Mouse (Mus musculus) neural tube, embryonic 11.5 days (tissue): ENCODE results near the gene Patj. TPM values are rescaled to one million over a fixed set of nuclear protein-coding genes. Genes with fewer than 3 reads are reported as not detected.

ENCODE experiments used
- ATAC-seq: fragments of 200-750 bp; cut with Nextera tagmentation; 2 replicates; pipeline ENCODE4 v1.8.0; 2017; ENCODE audit warnings: moderate number of reproducible peaks, mild to moderate bottlenecking, moderate TSS enrichment, moderate library complexity; ENCODE audit not compliant: insufficient read depth, low FRiP score, low TSS enrichment
- DNase-seq: peaks from one replicate; pipeline ENCODE4 v3.0.0-alpha.2; 2015; ENCODE audit warnings: low spot score
- H3K27ac ChIP-seq: fragments of 300-500 bp; sonication (generic); 2 replicates; pipeline ENCODE4 v1.5.1; 2014; ENCODE audit warnings: low read depth, mild to moderate bottlenecking, low read length
- H3K27me3 ChIP-seq: fragments of 300-500 bp; sonication (generic); 2 replicates; pipeline ENCODE4 v1.6.1; 2014; ENCODE audit warnings: mild to moderate bottlenecking, low read length, mixed read lengths; ENCODE audit not compliant: control insufficient read depth, insufficient read depth
- H3K36me3 ChIP-seq: fragments of 300-500 bp; sonication (generic); 2 replicates; pipeline ENCODE4 v1.6.1; 2014; ENCODE audit warnings: mild to moderate bottlenecking, low read length, moderate library complexity, mixed read lengths; ENCODE audit not compliant: control insufficient read depth, insufficient read depth
- H3K4me1 ChIP-seq: fragments of 300-500 bp; sonication (generic); 2 replicates; pipeline ENCODE4 v1.6.1; 2014; ENCODE audit warnings: low read length, mixed read lengths; ENCODE audit not compliant: control insufficient read depth, insufficient read depth
- H3K4me2 ChIP-seq: fragments of 300-500 bp; sonication (generic); 2 replicates; pipeline ENCODE4 v1.6.1; 2014; ENCODE audit warnings: low read depth, mild to moderate bottlenecking, moderate library complexity
- H3K4me3 ChIP-seq: fragments of 300-500 bp; sonication (generic); 2 replicates; pipeline ENCODE4 v1.5.1; 2014; ENCODE audit warnings: low read depth, low read length
- H3K9ac ChIP-seq: fragments of 300-500 bp; sonication (generic); 2 replicates; pipeline ENCODE4 v1.6.1; 2014; ENCODE audit warnings: mild to moderate bottlenecking, low read length
- H3K9me3 ChIP-seq: fragments of 300-500 bp; sonication (generic); 2 replicates; pipeline ENCODE4 v1.6.1; 2016; ENCODE audit warnings: low read length; ENCODE audit not compliant: control insufficient read depth
- WGBS: fragments of 180-500 bp; shearing (Covaris S2); extraction: QIAGEN DNeasy Blood & Tissue Kit; methylation state at CpG from one replicate; pipeline ENCODE4 v1.1.7; 2014; 5-methylcytosine and 5-hydroxymethylcytosine counted together
- polyA plus RNA-seq: library from polyadenylated mRNA; unstranded; fragments of >200 nt; fragmentation: Nextera tagmentation; extraction: Ambion mirVana; gene quantifications from 2 replicates; pipeline ENCODE4 v1.2.1, GENCODE M21; 2014

Gene Patj
- polyA plus RNA-seq, 1 experiment from 2014 or later = 7.2 TPM

DNA sequence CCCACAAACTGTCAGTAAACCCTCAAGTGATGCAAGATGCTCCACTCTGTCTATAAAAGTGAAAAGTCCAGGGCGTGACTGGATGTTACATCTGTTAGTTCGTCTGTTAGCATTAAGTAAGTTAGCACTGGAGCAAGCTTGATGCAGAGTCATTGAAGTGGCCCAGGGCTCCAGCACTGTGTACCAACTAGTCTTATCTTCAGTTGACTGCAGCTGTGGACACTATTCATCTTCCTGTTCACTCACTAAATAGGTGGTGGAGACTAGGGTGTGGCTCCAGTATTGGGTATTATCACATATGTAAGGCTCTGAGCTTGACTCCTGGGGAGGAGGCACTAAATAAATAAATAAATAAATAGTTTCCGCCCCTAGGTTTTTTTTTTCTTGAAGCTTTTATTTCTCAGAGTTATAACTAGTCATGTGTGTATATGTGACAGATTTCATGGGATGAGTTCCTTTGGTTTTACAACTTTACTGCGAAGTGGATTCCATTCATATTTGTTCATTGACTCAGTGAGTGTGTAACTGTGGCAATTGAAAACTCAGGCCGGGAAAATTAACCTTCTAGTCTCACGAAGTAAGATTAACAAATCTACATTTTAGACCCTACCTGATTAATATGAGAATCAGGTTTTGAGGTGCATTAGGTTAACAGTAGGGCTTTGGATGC lies 168.7 kb downstream of the Patj start:
- no peak for ATAC-seq

DNA sequence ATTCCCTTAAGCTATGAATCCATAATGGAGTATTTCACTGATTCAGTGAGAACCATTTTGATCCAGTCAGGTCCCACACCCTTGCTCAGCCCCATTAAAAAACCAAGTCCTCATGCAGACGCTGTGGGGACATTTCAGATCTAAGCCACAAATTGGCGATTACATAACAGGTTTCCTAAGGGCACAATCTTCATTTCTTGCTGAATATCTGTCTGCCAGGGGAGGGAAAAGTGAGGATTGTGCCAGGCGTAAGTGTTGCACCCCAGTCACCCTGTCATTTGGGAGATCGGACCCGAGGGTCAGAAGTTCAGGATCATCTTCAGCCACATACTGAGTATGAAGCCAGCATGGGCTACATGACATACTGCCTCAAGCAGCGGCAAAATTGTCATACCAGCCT lies 171.2 kb downstream of the Patj start:
- Histone ChIP-seq H3K4me3 (no peak overlapping the region), H3K27me3 (no peaks in the 10 kb centered on the region), H3K9ac (no peak overlapping the region), H3K27ac (no peak overlapping the region), H3K9me3 (no peaks in the 10 kb centered on the region), H3K4me1 (no peaks in the 10 kb centered on the region), H3K36me3 (no peaks in the 10 kb centered on the region), H3K4me2 (no peak overlapping the region)
- DNase-seq = no peak
- no peak for ATAC-seq
- WGBS = 90% methylated on average over 6 of the region's 6 CpGs

More for the DNA sequence above, 168.7 kb downstream of the Patj start:
- 89% methylated on average over 6 of the region's 6 CpGs for WGBS
- Histone ChIP-seq H3K27me3 (no peaks in the 10 kb centered on the region), H3K4me2 (no peak overlapping the region), H3K9ac (no peak overlapping the region), H3K27ac (no peak overlapping the region), H3K4me3 (no peak overlapping the region), H3K4me1 (no peaks in the 10 kb centered on the region), H3K36me3 (no peaks in the 10 kb centered on the region), H3K9me3 (no peaks in the 10 kb centered on the region)
- no peak for DNase-seq

DNA sequence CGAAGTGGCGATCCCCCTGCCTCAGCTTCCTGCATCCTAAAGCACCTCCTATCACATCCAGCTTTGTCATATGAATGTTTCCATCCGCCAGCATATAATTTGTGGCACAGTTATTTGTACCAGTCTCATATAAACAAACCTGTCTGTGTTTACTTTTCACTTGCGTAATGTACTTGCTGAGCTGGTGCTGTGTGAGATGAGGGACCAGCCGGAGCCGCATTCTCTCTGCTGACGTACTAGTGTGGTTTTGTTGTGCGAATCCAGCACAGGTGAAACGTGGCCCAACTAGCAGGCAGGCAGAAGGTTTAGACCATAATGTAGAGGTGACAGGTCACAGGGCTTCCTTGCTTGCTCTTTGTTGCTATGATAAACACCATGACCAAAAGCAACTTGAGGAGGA lies 171.9 kb downstream of the Patj start:
- DNase-seq (no peak), ATAC-seq (no peak)
- Histone ChIP-seq H3K4me3 (no peak overlapping the region), H3K27ac (no peak overlapping the region), H3K36me3 (no peaks in the 10 kb centered on the region), H3K27me3 (no peaks in the 10 kb centered on the region), H3K9me3 (no peaks in the 10 kb centered on the region), H3K4me1 (no peaks in the 10 kb centered on the region), H3K9ac (no peak overlapping the region), H3K4me2 (no peak overlapping the region)
- WGBS = 93% methylated on average over 9 of the region's 9 CpGs

DNA sequence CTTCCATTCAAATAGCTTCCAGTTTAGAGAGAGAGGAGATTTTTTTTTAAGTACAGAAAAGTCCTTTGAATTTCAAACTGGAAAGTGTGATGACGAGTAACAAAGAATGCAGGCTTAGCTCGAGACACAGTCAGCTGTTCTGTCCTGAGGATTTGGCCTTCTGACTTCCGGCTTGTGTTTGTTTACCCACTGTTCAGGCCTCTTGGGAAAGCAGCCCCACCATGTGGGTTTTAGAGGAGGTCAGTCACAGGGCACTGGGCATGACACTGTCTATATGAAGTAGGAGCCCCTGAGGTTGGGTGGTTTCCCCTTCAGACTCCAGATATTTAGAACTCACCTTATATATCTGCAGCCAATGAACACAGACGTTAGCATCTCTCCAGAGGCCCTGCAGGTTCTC lies 174.3 kb downstream of the Patj start:
- H3K4me1 ChIP-seq = no peaks in the 10 kb centered on the region
- no peak overlapping the region for H3K9ac ChIP-seq
- H3K4me2 ChIP-seq = no peak overlapping the region
- H3K9me3 ChIP-seq = no peaks in the 10 kb centered on the region
- no peak overlapping the region for H3K4me3 ChIP-seq
- no peak overlapping the region for H3K27ac ChIP-seq
- H3K36me3 ChIP-seq = no peaks in the 10 kb centered on the region
- no peak for ATAC-seq
- DNase-seq = no peak
- WGBS = 61% methylated on average over 4 of the region's 4 CpGs
- no peaks in the 10 kb centered on the region for H3K27me3 ChIP-seq

DNA sequence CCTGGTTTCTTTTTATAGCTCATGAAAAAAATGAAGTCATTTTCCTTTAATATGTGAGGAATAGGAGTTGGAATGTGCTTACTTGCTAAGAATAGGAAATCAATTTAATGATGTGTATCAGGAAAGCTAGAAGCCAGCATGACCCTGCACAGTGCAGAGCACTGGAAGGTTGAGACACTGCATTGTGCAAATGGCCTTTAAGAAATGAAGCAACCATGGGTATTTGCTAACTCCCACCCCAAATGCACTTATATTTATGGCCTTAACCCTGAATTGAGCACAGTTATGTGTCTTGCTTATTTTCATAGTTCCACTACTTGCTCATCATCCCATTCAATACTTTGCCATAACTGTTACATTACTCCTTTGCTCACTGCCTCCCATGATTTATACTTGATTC lies 181.7 kb downstream of the Patj start:
- Histone ChIP-seq H3K27me3 (no peaks in the 10 kb centered on the region), H3K4me1 (peaks cover 7% of the 10 kb centered on the region), H3K27ac (no peak overlapping the region), H3K4me3 (no peak overlapping the region), H3K9ac (no peak overlapping the region), H3K9me3 (no peaks in the 10 kb centered on the region), H3K4me2 (no peak overlapping the region), H3K36me3 (no peaks in the 10 kb centered on the region)
- ATAC-seq = no peak
- no peak for DNase-seq

DNA sequence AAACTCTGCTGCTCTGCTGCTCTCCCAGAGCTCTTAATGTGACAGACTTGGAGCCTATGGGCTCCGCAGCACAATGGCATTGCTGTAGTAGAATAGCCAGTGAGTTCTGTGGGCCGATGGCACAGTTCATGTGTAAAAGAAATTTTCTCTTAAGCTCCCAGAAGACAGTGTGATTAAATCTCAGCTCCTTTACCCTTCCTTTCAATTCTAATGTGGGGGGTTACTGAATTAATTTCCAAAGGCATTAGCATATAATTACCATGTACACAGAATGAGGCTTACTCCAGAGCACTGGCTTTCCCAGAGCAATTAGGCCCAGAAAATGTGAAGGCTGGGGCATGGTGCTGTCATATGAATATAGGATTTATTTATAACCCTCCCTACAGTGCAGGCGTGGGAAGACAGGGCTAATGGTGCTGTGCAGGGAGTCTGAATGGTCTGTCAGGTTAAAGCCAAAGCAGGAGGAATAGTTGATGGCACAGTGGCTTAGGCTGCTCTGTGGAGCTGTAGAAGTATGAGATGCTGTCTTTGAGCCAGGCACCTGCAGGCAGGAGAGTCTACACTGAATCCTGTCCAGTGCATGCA lies 182.5 kb downstream of the Patj start:
- Histone ChIP-seq H3K36me3 (no peaks in the 10 kb centered on the region), H3K27ac (no peak overlapping the region), H3K27me3 (no peaks in the 10 kb centered on the region), H3K9ac (no peak overlapping the region), H3K4me3 (no peak overlapping the region), H3K9me3 (no peaks in the 10 kb centered on the region), H3K4me2 (no peak overlapping the region), H3K4me1 (peaks cover 7% of the 10 kb centered on the region)
- WGBS = 58% methylated on average over 3 of the region's 3 CpGs
- DNase-seq = peak; percentile 47
- peak; percentile 82 for ATAC-seq

DNA sequence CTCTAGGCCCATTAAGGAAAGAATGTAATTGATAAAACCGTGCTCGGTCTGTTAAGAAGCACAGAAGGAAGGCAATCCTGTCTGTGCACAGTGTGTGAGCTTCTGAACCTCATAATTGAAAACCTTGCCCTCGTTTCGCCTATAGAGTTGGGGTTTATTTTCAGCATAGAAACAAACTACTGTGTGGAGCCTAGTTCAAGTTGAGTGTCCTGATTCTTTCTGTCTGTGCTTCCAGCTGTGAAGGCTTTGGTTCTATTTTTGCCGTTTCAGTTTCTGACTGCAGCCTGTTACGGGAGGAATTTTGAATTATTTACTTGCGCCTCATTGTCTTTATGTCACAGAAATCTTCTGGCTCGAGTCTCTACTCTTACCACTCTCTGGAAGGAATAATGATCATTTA lies 185.9 kb downstream of the Patj start:
- Histone ChIP-seq H3K9ac (no peak overlapping the region), H3K4me2 (no peak overlapping the region), H3K27ac (no peak overlapping the region), H3K27me3 (no peaks in the 10 kb centered on the region), H3K36me3 (no peaks in the 10 kb centered on the region), H3K4me1 (peaks cover 7% of the 10 kb centered on the region), H3K4me3 (no peak overlapping the region), H3K9me3 (no peaks in the 10 kb centered on the region)
- ATAC-seq (no peak), DNase-seq (no peak)
- 83% methylated on average over 8 of the region's 8 CpGs for WGBS

DNA sequence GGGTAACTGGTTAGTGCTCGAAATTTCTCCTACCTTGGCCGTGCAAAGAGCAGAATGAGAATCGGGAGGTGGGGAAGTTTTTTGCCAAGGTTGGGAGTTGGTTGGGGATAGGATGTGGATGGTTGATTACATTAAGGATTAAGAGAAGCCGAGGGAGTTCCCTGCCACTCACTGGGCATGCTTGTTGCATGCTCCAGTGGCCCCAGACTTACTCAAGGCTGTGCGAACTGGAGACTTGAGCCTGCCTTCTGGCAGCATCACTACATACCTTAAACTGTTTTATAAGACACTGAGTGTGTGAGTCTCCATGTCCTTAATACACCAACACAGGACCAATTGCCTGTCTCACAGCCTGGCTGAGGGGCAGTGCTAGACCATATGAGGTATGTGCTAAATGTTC lies 188.4 kb downstream of the Patj start:
- H3K4me2 ChIP-seq = no peak overlapping the region
- no peaks in the 10 kb centered on the region for H3K27me3 ChIP-seq
- 89% methylated on average over 5 of the region's 5 CpGs for WGBS
- H3K9me3 ChIP-seq = no peaks in the 10 kb centered on the region
- ATAC-seq (no peak), DNase-seq (no peak)
- H3K4me3 ChIP-seq = no peak overlapping the region
- no peak overlapping the region for H3K9ac ChIP-seq
- H3K4me1 ChIP-seq = no peaks in the 10 kb centered on the region
- no peaks in the 10 kb centered on the region for H3K36me3 ChIP-seq
- no peak overlapping the region for H3K27ac ChIP-seq

DNA sequence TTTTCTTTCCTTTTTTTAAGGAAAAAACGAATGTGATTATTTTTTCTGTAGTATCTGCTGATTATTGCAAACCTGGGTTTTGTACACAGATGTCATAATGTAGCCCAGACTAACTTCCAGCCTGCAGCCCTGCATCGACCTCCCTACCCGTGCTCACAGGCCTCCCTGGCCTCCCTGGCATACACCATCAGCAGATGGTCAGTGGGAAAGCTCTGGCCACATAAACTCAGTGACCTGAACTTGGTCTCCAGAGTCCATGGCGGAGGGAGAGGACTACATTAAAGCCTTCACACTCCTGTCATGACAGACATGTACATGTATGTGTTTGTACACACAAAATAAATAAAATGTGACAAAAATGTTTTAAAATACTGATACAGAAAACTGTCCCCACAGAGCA lies 190.7 kb downstream of the Patj start:
- no peaks in the 10 kb centered on the region for H3K4me1 ChIP-seq
- 84% methylated on average over 4 of the region's 4 CpGs for WGBS
- no peak for ATAC-seq
- no peak for DNase-seq
- H3K4me2 ChIP-seq = no peak overlapping the region
- H3K9ac ChIP-seq = no peak overlapping the region
- H3K36me3 ChIP-seq = no peaks in the 10 kb centered on the region
- no peaks in the 10 kb centered on the region for H3K9me3 ChIP-seq
- no peak overlapping the region for H3K4me3 ChIP-seq
- H3K27me3 ChIP-seq = no peaks in the 10 kb centered on the region
- H3K27ac ChIP-seq = no peak overlapping the region
